ENCODE assay signal across 16 mouse cellular contexts in the genomic region with DNA sequence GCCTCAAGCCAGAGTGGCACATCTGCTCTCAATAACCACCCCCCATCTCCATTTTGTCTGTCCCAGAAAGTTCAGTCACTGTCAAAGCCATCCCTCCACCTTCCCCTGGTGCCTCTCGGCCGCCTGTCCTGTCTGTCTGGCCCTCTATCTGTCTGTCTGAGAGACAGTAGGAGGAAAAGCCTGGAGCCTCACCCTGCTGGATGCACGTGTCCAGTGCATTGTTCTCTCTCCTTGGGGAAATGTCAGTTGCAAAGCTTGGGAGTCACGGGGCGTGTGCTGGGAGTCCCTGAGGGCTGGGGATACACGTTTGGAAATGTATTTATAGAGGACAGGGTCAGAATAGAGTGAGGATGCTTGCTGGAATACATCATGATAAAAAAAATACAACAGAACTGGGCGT. TPM values are rescaled to one million over a fixed set of nuclear protein-coding genes. Genes with fewer than 3 reads are reported as not detected.
A peak's percentile ranks its signal among the peaks of the same experiment; 100 is the strongest.
DNase-seq lines count a peak whose midpoint lies in the region; ATAC-seq lines count a peak whose summit lies in the region.
"Had no signal": no experiment of that assay in that cellular context is flagged by ENCODE, and none has a peak within 500 bp of the region (broad histone marks: within the 10 kb centered on the region; RNA-seq: fewer than 3 reads in every experiment).

No protein-coding gene starts in this region.

- no peaks in the 10 kb centered on the region for H3K9me3 ChIP-seq in heart, embryonic 12.5 days (replicated peaks)
- no peaks in the 10 kb centered on the region for H3K9me3 ChIP-seq in kidney, embryonic 15.5 days (replicated peaks)
- H3K9me3 ChIP-seq in intestine, embryonic 15.5 days, result no peaks in the 10 kb centered on the region
- H3K9me3 ChIP-seq: limb, embryonic 12.5 days had no signal

- H3K4me3 ChIP-seq in heart, embryonic 12.5 days, result no peak overlapping the region
- no peak overlapping the region for H3K4me3 ChIP-seq in kidney, embryonic 15.5 days (replicated peaks)
- H3K4me3 ChIP-seq in intestine, embryonic 15.5 days (replicated peaks), result no peak overlapping the region
- H3K4me3 ChIP-seq: limb, embryonic 12.5 days had no signal

- peak; percentile 42 to 71 for DNase-seq in heart, adult 18-20 months
- DNase-seq in ZHBTc4 (ENCODE audit: low read depth, low spot score), result peak; percentile 66
- DNase-seq in lung, postnatal 10 days, result peak; percentile 69
- DNase-seq in embryo, embryonic 9.5 days (ENCODE audit: extremely low spot score), result no peak
- DNase-seq in MN1 (ENCODE audit: low spot score), result no peak
- DNase-seq: cerebellum, postnatal 14 days; layer of hippocampus, postnatal 36 days; right cerebral cortex, adult 18-20 months; thymus, adult 2 months had no signal

- no peak overlapping the region for H3K27ac ChIP-seq in heart, embryonic 12.5 days (ENCODE audit: poor library complexity, severe bottlenecking)
- 0 out of 2 replicates have a peak overlapping the region, but pooled peaks have one; percentile 22 for H3K27ac ChIP-seq in kidney, embryonic 15.5 days
- no peak overlapping the region for H3K27ac ChIP-seq in intestine, embryonic 15.5 days
- H3K27ac ChIP-seq: limb, embryonic 12.5 days; macrophage had no signal

- no peaks in the 10 kb centered on the region for H3K36me3 ChIP-seq in heart, embryonic 12.5 days
- H3K36me3 ChIP-seq in kidney, embryonic 15.5 days, result no peaks in the 10 kb centered on the region
- no peaks in the 10 kb centered on the region for H3K36me3 ChIP-seq in intestine, embryonic 15.5 days
- H3K36me3 ChIP-seq: limb, embryonic 12.5 days had no signal

- no peak overlapping the region for H3K9ac ChIP-seq in heart, embryonic 12.5 days
- no peak overlapping the region for H3K9ac ChIP-seq in kidney, embryonic 15.5 days
- no peak overlapping the region; the same call in 1 of the 2 replicates for H3K9ac ChIP-seq in intestine, embryonic 15.5 days
- H3K9ac ChIP-seq: limb, embryonic 12.5 days had no signal

- WGBS in heart, embryonic 12.5 days, result 58% methylated on average over 7 of the region's 7 CpGs
- 77% methylated on average over 7 of the region's 7 CpGs for WGBS in kidney, embryonic 15.5 days
- 68% methylated on average over 7 of the region's 7 CpGs for WGBS in intestine, embryonic 15.5 days

- H3K4me2 ChIP-seq in heart, embryonic 12.5 days, result no peak overlapping the region
- H3K4me2 ChIP-seq in kidney, embryonic 15.5 days, result no peak overlapping the region
- no peak overlapping the region for H3K4me2 ChIP-seq in intestine, embryonic 15.5 days (replicated peaks)
- H3K4me2 ChIP-seq: limb, embryonic 12.5 days had no signal

- H3K27me3 ChIP-seq in heart, embryonic 12.5 days (replicated peaks), result no peaks in the 10 kb centered on the region
- 0 out of 2 replicates have a peak, but pooled peaks cover 3% of the 10 kb centered on the region for H3K27me3 ChIP-seq in kidney, embryonic 15.5 days
- H3K27me3 ChIP-seq in intestine, embryonic 15.5 days (replicated peaks), result no peaks in the 10 kb centered on the region
- H3K27me3 ChIP-seq: limb, embryonic 12.5 days had no signal

- ATAC-seq in heart, embryonic 12.5 days (ENCODE audit: insufficient number of reproducible peaks, low FRiP score), result no peak
- ATAC-seq in kidney, embryonic 15.5 days (replicated peaks; ENCODE audit: low FRiP score), result no peak
- no peak for ATAC-seq in intestine, embryonic 15.5 days
- ATAC-seq: forebrain, embryonic 14.5 days; intestine, embryonic 16.5 days had no signal

- H3K4me1 ChIP-seq in heart, embryonic 12.5 days (replicated peaks), result peaks cover 43% of the 10 kb centered on the region
- H3K4me1 ChIP-seq in kidney, embryonic 15.5 days, result peaks cover 43% of the 10 kb centered on the region
- peaks cover 32% of the 10 kb centered on the region for H3K4me1 ChIP-seq in intestine, embryonic 15.5 days (replicated peaks)

RNA-seq across cellular contexts. Expression of gene Cbx7, which starts 17.4 kb away (rescaled TPM):
- total RNA-seq in heart, adult 18-20 months (2021), result 10 to 100 TPM; 17.8 to 29.8 TPM
- polyA plus RNA-seq in heart, embryonic 12.5 days (2016; fragmentation: Nextera tagmentation; extraction: Ambion mirVana), result 1.4 and 1.7 TPM in 2 replicates
- 2.9 and 3.0 TPM in 2 replicates for polyA plus RNA-seq in kidney, embryonic 15.5 days (2015; fragmentation: Nextera tagmentation; extraction: Ambion mirVana)
- polyA plus RNA-seq in intestine, embryonic 15.5 days (2015; fragmentation: Nextera tagmentation; extraction: Ambion mirVana), result 3.9 and 4.6 TPM in 2 replicates

Comparison
In these comparisons a context has a peak if more than half of its experiments do, and no peak if none do; other contexts are left out.
1. DNase-seq: peak in heart, adult 18-20 months (2 of 2), ZHBTc4 (single experiment) and lung, postnatal 10 days (single experiment); none in embryo, embryonic 9.5 days (single experiment) and MN1 (single experiment).